Mouse (Mus musculus) megakaryocyte, embryonic 14.5 days (primary cell): ENCODE measurements around the gene Hoxa7.

Source experiments
- FLI1 ChIP-seq: IDR thresholded peaks from 2 replicates; pipeline ENCODE4 v1.6.1; 2012; ENCODE audit warnings: low read length, inconsistent platforms, mixed read lengths
- GATA1 ChIP-seq: IDR thresholded peaks from 3 replicates; pipeline ENCODE4 v1.6.1; 2012; ENCODE audit warnings: mixed read lengths, low read length, inconsistent platforms, borderline replicate concordance

DNA sequence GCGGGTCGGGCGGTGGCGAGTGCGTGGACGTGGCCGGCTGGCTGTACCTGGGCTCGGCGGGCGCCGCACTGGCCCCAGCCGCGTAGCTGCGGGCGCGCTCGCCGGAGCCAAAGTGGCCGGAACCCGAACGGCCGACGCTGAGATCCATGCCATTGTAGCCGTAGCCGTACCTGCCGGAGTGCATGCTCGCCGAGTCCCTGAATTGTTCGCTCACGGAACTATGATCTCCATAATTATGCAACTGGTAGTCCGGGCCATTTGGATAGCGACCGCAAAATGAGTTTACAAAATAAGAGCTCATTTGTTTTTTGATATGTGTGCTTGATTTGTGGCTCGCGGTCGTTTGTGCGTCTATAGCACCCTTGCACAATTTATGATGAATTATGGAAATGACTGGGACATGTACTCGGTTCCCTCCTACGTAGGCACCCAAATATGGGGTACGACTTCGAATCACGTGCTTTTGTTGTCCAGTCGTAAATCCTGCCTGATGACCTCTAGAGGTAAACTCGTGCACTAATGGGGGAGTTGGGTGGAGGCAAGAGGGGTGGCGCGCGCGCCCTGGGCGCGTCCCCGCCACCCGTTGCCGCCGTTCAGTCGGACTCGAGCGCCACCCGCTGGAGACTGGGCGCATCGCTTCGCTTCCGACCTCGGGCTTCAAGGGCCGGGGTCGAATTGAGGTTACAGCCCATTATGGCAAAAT, 17.5 kb downstream of the Hoxa7 start, which contains the start of gene Hoxa5:
- TF ChIP-seq GATA1 (no peak), FLI1 (no peak)
